Mouse (Mus musculus) lung, adult 2 months (tissue): Measurements from ENCODE around the gene Men1. TPM values are rescaled to one million over a fixed set of nuclear protein-coding genes. Genes with fewer than 3 reads are reported as not detected.
A peak's percentile ranks its signal among the peaks of the same experiment; 100 is the strongest.

Source experiments
- DNase-seq: peaks from one replicate; pipeline ENCODE4 v3.0.0; 2022
- H3K4me1 ChIP-seq: fragments of 200-500 bp; 2 replicates; pipeline ENCODE4 v1.6.1; 2011; ENCODE audit warnings: low read length; ENCODE audit not compliant: control insufficient read depth, insufficient read depth
- H3K4me3 ChIP-seq: fragments of 200-500 bp; replicated peaks from 2 replicates; pipeline ENCODE3; 2011; ENCODE audit warnings: low read depth, mild to moderate bottlenecking, control low read depth, low read length; ENCODE audit errors: extremely low read depth
- CTCF ChIP-seq: fragments of 200-500 bp; IDR thresholded peaks from 2 replicates; pipeline ENCODE4 v1.5.1; 2011; ENCODE audit warnings: mild to moderate bottlenecking, low read length, control low read depth; ENCODE audit not compliant: insufficient read depth
- POLR2A ChIP-seq: fragments of 200-500 bp; IDR thresholded peaks from 2 replicates; pipeline ENCODE4 v1.6.1; 2011; ENCODE audit warnings: low read depth, mild to moderate bottlenecking, control low read depth, low read length, borderline replicate concordance; ENCODE audit errors: extremely low read depth
- WGBS: fragments of 180-500 bp; shearing (Covaris S2); methylation state at CpG from one replicate; pipeline ENCODE4 v1.1.7; 2018; 5-methylcytosine and 5-hydroxymethylcytosine counted together
- polyA plus RNA-seq: library from polyadenylated mRNA; depleted of rRNA; stranded (reverse); fragments of >200 nt; gene quantifications from 2 replicates; pipeline ENCODE4 v1.2.3, GENCODE M21; 2012

Gene Men1
- polyA plus RNA-seq, 1 experiment, result 52.1 TPM

DNA sequence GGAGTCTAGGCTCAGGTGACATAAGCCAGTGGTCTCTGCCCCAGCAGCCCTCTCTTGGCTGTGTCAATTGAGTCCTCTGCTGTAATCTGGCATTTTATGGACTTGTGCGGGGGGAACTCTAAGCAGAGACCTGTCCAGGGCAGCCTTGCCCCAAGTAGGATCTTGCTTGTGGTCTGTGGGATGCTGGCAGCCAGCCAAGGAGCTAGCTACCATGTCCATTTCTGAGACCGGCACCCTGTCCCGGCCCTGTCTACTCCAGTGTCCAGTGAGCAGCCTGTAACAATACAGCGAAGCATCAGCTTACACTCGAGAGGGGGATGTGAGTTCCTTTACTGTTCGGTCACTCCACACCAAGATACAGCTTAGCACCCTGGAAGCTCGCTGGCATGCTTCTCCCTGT lies 19.3 kb downstream of the Men1 start:
- TF ChIP-seq POLR2A, result no peak
- no peak for TF ChIP-seq CTCF
- 80% methylated on average over 7 of the region's 7 CpGs for WGBS
- H3K4me1 ChIP-seq, result peaks cover 2% of the 10 kb centered on the region; the same call in 1 of the 2 replicates
- no peak overlapping the region for H3K4me3 ChIP-seq
- no peak for DNase-seq

DNA sequence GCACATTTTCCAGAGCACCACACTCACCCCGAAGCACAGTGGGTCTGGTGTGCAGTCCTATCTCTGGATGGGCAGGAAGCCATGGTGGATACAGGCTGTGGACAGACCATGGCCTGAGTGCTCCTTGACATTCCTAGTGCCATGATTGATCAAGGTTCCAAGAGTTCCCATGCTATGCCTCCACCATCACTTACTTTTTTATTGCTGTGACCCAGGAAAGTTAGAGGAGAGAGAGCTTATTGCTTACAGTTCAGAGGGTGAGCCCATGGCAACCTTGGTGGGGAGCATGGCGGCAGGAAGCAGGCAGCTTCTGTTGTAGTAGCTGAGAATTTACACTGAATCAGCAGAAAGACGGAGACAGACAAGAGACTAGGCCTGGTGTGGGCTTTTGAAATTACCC lies 26.5 kb downstream of the Men1 start:
- H3K4me3 ChIP-seq, result no peak overlapping the region
- 93% methylated on average over 3 of the region's 3 CpGs for WGBS
- H3K4me1 ChIP-seq, result peaks cover 9% of the 10 kb centered on the region
- DNase-seq, result no peak
- TF ChIP-seq CTCF, result no peak
- TF ChIP-seq POLR2A, result no peak

DNA sequence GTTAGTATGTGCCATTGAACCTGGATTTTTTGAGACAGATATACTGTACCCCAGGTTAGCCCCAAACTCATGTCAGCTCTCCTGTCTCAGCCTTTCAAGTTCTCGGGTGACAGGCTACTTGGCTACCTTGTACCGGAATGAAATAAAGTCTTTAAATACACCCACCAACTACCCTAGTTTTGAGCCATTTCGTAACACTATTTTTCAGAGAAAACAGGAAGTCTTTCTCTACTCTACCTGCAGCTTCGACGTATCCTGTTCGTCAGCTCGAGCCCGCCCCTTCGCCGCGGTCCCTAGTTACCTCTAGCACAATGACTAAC lies 28.3 kb downstream of the Men1 start:
- 0% methylated on average over 11 of the region's 11 CpGs for WGBS
- DNase-seq, result no peak
- no peak; the same call in 1 of the 2 replicates for TF ChIP-seq POLR2A
- TF ChIP-seq CTCF, result no peak
- H3K4me3 ChIP-seq, result peak overlapping the region; percentile 16
- H3K4me1 ChIP-seq, result peaks cover 13% of the 10 kb centered on the region

DNA sequence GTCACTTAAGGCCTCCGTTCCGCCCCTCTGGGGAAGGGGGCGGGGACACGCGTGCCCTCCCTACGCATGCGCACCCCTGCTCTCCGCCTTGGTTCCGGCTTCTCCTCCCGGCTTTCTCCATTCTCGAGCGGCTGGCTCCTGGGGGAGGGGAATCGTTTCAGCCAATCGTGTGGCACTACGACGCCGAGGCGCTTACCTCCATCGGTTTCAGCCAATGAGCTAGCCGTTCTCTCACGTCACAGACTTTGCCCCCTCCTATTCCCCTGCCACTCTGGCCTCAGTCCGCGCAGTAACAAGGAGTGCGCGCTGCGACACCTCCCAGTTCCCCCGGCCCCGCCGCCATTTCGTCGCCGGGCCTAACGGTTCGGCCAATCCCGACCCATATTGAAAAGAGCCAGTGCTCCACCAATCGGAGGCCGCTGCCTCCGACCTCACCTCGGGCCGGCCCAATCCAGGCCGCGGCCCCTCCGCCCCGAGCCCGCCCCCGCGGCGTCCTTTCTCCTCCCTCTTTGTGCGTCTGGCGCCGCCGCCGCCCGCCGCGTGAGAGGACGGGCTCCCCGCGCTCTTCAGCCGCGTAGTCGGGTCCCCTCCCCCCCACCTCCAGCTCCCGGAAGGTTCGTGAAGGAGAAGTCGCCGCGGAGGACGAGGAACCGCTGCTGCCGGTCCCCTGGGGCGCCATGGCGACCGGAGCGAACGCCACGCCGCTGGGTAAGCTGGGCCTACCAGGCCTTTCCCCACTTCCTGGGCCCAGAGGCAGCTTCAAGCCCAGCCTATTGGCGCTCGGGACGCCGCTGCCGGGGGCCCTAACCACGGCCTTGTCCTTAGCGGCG lies 28.8 kb downstream of the Men1 start, which contains the start of gene Sf1:
Sf1 (plus strand) TSS at position 280 of the 830 bp plus-strand sequence.
- WGBS, result under 1% methylated on average over 79 of the region's 85 CpGs
- Histone ChIP-seq H3K4me3 (peak within 1 kb of the TSS; percentile 89), H3K4me1 (peaks cover 13% of the 10 kb centered on the region)
- DNase-seq, result peak; percentile 99
- peak; percentile 56; the same call in 1 of the 2 replicates for TF ChIP-seq POLR2A
- no peak for TF ChIP-seq CTCF

DNA sequence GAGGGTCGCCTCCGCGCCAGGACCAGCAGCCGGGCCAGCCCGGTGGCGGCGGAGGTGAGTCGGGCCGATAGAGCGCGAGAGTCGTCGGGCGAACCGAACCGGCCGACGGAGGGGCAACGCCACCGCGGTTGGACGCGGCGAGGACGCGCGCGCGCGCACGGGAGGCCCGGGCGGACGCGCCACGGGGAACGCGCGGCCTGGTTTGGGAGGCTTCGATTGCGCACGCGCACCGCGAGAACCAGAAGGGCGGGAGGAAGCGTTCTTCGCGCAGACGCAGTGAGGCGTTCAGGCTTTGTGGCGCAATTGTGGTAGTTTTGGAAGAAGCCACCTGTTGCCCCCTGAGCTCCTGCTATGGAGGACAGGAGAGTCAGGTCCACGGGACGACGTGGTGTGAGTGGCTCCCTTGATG lies 29.5 kb downstream of the Men1 start:
- H3K4me1 ChIP-seq, result peaks cover 13% of the 10 kb centered on the region
- TF ChIP-seq CTCF, result no peak
- peak; percentile 60; the same call in 1 of the 2 replicates for TF ChIP-seq POLR2A
- WGBS, result under 1% methylated on average over 55 of the region's 55 CpGs
- H3K4me3 ChIP-seq, result peak overlapping the region; percentile 89
- peak; percentile 87 for DNase-seq

DNA sequence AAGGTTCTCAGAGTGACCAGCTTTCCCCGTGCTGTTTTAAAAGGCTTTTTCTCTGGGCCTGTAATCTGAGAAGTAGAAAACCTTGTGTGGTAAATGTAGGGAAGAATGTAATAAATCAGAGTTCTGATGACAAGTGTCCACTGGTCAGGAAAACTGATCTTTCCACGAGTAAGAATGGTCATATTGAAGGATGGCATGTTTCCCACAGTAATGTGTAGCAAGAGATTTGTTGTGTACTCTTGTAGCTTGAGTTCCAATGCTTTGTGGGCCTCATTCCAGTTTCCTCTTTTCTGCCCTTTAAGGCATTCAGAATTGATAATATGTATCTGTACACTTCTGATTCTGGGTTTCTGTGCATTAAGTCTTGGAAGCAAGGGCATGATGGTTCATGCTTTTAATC lies 30.1 kb downstream of the Men1 start:
- peak overlapping the region; percentile 89 for H3K4me3 ChIP-seq
- no peak for DNase-seq
- TF ChIP-seq CTCF (no peak), POLR2A (no peak)
- 1% methylated on average over 2 of the region's 2 CpGs for WGBS
- H3K4me1 ChIP-seq, result peaks cover 13% of the 10 kb centered on the region

DNA sequence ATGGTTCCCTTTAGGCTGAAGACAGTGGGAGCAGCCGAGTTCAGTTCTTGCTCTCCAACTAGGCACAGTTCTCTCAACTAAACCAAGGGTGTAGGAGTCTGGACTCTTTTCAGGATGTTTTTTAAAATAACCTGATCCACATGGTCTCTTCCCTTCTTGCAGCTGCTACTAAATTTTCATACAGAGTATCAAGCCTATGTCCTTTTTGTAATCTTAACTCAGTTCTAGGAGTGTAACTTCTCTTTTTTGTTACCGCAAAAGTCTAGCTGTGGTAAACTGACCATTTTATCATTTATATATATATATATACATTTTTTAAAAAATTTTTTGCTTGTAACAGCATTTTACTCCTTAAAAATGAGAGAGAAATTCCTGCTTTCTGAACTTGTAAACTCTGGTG lies 35.4 kb downstream of the Men1 start:
- 73% methylated on average over 2 of the region's 2 CpGs for WGBS
- TF ChIP-seq CTCF, result no peak
- H3K4me3 ChIP-seq, result no peak overlapping the region
- no peak for DNase-seq
- peaks cover 18% of the 10 kb centered on the region for H3K4me1 ChIP-seq

DNA sequence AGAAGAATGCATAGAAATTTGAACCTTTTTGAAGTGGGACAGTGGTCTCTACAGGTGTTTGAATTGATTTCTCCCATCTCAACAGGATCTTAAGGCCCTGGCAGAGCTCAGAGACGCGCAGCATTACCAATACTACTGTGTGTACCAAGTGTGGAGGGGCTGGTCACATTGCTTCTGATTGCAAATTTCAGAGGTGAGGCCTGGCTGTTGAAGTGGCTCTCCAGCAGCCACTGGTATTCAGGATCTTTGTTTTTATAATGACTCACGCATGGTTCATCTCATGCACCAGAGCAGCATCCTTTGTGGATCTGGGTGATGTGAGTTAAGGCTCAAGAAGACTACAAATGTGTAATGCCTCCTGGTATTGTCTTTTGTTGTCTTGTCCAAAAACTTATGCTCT lies 37.7 kb downstream of the Men1 start:
- DNase-seq, result no peak
- no peak for TF ChIP-seq CTCF
- no peak for TF ChIP-seq POLR2A
- peaks cover 9% of the 10 kb centered on the region for H3K4me1 ChIP-seq
- H3K4me3 ChIP-seq, result no peak overlapping the region
- 80% methylated on average over 3 of the region's 3 CpGs for WGBS

DNA sequence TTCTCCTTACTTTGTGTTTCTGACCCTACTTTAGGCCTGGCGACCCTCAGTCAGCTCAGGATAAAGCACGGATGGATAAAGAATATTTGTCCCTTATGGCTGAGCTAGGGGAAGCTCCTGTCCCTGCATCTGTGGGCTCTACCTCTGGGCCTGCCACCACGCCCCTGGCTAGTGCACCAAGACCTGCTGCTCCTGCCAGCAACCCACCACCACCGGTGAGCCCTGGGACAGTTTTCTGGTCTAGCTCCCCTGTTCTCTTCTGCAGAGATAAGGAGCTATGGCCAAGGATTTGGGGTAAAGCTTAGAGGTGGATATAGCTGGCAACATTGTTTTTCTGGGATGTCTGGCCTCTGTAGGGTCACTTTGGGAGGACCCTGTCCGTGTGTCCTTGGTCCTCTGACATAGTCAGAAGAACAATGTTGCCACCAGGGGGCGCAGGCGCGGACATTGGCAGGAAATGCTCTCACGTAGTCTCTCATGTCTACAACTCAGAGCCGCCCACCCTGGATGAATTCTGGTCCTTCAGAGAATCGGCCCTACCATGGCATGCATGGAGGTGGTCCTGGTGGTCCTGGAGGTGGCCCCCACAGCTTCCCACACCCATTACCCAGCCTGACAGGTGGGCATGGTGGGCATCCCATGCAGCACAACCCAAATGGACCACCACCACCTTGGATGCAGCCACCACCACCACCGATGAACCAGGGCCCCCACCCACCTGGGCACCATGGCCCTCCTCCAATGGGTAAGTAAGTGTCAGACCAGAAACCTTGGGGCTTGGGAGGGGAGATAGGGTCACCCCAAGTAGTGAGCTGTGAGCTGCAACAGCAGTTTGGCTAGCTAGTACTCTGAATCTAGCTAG lies 39.0 kb downstream of the Men1 start:
- 51% methylated on average over 12 of the region's 12 CpGs for WGBS
- Histone ChIP-seq H3K4me3 (no peak overlapping the region), H3K4me1 (peaks cover 9% of the 10 kb centered on the region)
- peak; percentile 74 for DNase-seq
- no peak for TF ChIP-seq POLR2A
- peak; percentile 80 for TF ChIP-seq CTCF

DNA sequence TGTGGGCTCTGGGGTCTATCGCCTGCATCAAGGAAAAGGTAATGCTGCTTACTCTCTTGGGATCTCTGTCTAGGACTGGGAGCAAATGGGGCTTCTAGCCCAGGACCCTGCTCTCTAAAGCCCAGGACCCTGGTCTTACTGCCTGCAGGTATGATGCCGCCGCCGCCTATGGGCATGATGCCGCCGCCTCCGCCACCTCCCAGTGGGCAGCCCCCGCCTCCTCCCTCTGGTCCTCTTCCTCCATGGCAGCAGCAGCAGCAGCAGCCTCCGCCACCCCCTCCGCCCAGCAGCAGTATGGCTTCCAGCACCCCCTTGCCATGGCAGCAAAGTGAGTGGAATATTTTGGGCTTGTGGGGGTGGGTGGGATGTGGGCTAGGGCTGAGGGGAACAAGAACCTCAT lies 39.8 kb downstream of the Men1 start:
- no peak for TF ChIP-seq CTCF
- TF ChIP-seq POLR2A, result no peak
- WGBS, result 88% methylated on average over 10 of the region's 10 CpGs
- no peak for DNase-seq
- Histone ChIP-seq H3K4me3 (no peak overlapping the region), H3K4me1 (peaks cover 9% of the 10 kb centered on the region)
